Mouse (Mus musculus) heart, embryonic 11.5 days (tissue): Measurements from ENCODE around the gene Pafah1b2. TPM values are rescaled to one million over a fixed set of nuclear protein-coding genes. Genes with fewer than 3 reads are reported as not detected.

Experiments used
- ATAC-seq: fragments of 200-750 bp; cut with Nextera tagmentation; replicated peaks from 2 replicates; pipeline ENCODE4 v1.8.0; 2017; ENCODE audit warnings: moderate library complexity; ENCODE audit not compliant: insufficient number of reproducible peaks, low FRiP score, low TSS enrichment
- H3K27ac ChIP-seq: fragments of 300-500 bp; sonication (generic); 2 replicates; pipeline ENCODE4 v1.5.1; 2014; ENCODE audit warnings: mild to moderate bottlenecking, low read depth, low read length
- H3K27me3 ChIP-seq: fragments of 300-500 bp; sonication (generic); 2 replicates; pipeline ENCODE4 v1.6.1; 2014; ENCODE audit warnings: mild to moderate bottlenecking, low read length, mixed read lengths; ENCODE audit not compliant: control insufficient read depth, insufficient read depth
- H3K36me3 ChIP-seq: fragments of 300-500 bp; sonication (generic); 2 replicates; pipeline ENCODE4 v1.6.1; 2014; ENCODE audit warnings: mild to moderate bottlenecking, low read length, moderate library complexity, mixed read lengths; ENCODE audit not compliant: control insufficient read depth, insufficient read depth
- H3K4me1 ChIP-seq: fragments of 300-500 bp; sonication (generic); 2 replicates; pipeline ENCODE4 v1.6.1; 2014; ENCODE audit warnings: low read length; ENCODE audit not compliant: control insufficient read depth, insufficient read depth
- H3K4me2 ChIP-seq: fragments of 300-500 bp; sonication (generic); 2 replicates; pipeline ENCODE4 v1.6.1; 2014; ENCODE audit warnings: mild to moderate bottlenecking, moderate library complexity
- H3K4me3 ChIP-seq: fragments of 300-500 bp; sonication (generic); 2 replicates; pipeline ENCODE4 v1.5.1; 2014; ENCODE audit warnings: low read depth, low read length
- H3K9ac ChIP-seq: fragments of 300-500 bp; sonication (generic); 2 replicates; pipeline ENCODE4 v1.6.1; 2014; ENCODE audit warnings: mild to moderate bottlenecking, low read depth, low read length, moderate library complexity
- H3K9me3 ChIP-seq: fragments of 300-500 bp; sonication (generic); replicated peaks from 2 replicates; pipeline ENCODE4 v1.6.1; 2016; ENCODE audit warnings: low read length; ENCODE audit not compliant: control insufficient read depth
- WGBS: fragments of 180-500 bp; shearing (Covaris S2); extraction: QIAGEN DNeasy Blood & Tissue Kit; methylation state at CpG from one replicate; pipeline ENCODE4 v1.1.7; 2014; ENCODE audit not compliant: insufficient replicate concordance; 5-methylcytosine and 5-hydroxymethylcytosine counted together
- polyA plus RNA-seq: library from polyadenylated mRNA; unstranded; fragments of >200 nt; fragmentation: Nextera tagmentation; extraction: Ambion mirVana; gene quantifications from 2 replicates; pipeline ENCODE4 v1.2.1, GENCODE M21; 2014

Pafah1b2 gene
- polyA plus RNA-seq, 1 experiment from 2014 or later: 155 TPM

- 89% methylated on average over 8 of the region's 8 CpGs for WGBS
- Histone ChIP-seq H3K4me1 (no peaks in the 10 kb centered on the region), H3K27me3 (no peaks in the 10 kb centered on the region), H3K4me3 (no peak overlapping the region), H3K4me2 (no peak overlapping the region), H3K36me3 (no peaks in the 10 kb centered on the region), H3K27ac (no peak overlapping the region), H3K9me3 (no peaks in the 10 kb centered on the region), H3K9ac (no peak overlapping the region)
- no peak for ATAC-seq
Observed at GRCm38 (mm10) chr9:46043626-46044025, 31.1 kb upstream of the Pafah1b2 start.

DNA sequence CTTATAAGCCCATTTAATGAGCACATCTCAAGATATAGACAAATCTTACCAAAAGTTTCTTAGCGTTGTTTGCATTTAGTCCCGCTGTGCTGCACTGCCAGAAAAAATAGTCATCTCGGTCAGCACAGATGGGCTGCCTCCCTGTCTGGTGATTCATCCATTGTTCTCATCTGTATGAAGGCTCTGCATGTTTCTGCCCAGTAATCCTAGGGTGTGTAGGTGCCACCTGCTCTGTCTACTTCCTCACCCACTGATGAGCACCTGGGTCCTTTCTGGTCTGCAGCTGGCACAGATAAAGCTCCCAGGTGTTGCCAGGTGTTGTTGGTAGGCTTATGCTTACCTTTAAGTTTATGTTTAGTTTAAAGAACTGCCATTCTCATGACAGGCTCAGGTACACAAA is 29.9 kb upstream of the Pafah1b2 start:
- H3K36me3 ChIP-seq: no peaks in the 10 kb centered on the region
- no peaks in the 10 kb centered on the region for H3K9me3 ChIP-seq
- H3K4me3 ChIP-seq: no peak overlapping the region
- H3K27ac ChIP-seq: no peak overlapping the region
- ATAC-seq: no peak
- no peaks in the 10 kb centered on the region for H3K27me3 ChIP-seq
- H3K4me2 ChIP-seq: no peak overlapping the region
- H3K4me1 ChIP-seq: no peaks in the 10 kb centered on the region
- WGBS: 85% methylated on average over 3 of the region's 3 CpGs
- no peak overlapping the region for H3K9ac ChIP-seq

DNA sequence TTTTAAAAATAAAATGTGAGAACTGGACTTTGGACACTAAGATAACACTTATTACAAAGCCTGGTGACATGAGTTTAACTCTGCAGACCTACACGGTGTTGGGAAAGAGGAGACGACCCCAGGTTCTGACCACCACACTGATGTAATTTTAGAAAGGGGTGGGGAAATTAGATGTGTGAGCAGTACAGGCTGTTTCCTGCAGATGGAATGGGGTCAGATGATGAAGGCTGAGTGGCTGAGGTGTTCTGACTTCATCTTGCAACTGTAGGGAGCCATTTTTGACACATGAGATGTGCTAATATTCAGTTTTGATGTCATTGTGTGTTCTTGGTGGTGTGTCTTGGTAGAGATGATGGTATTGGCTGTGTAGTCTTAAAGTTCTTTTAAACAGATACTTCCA is 28.7 kb upstream of the Pafah1b2 start:
- H3K36me3 ChIP-seq: no peaks in the 10 kb centered on the region

GRCm38 (mm10) chr9:46038786-46039185 is 26.3 kb upstream of the Pafah1b2 start:
- Histone ChIP-seq H3K9me3 (no peaks in the 10 kb centered on the region), H3K27me3 (no peaks in the 10 kb centered on the region), H3K4me1 (peaks cover 8% of the 10 kb centered on the region; the same call in 1 of the 2 replicates), H3K4me3 (no peak overlapping the region), H3K27ac (no peak overlapping the region), H3K4me2 (no peak overlapping the region), H3K9ac (no peak overlapping the region), H3K36me3 (no peaks in the 10 kb centered on the region)
- no peak for ATAC-seq
- WGBS: 87% methylated on average over 13 of the region's 13 CpGs

More for the DNA sequence above, 28.7 kb upstream of the Pafah1b2 start:
- Histone ChIP-seq H3K4me2 (no peak overlapping the region), H3K9me3 (no peaks in the 10 kb centered on the region), H3K4me1 (no peaks in the 10 kb centered on the region), H3K27ac (no peak overlapping the region), H3K4me3 (no peak overlapping the region), H3K9ac (no peak overlapping the region), H3K27me3 (no peaks in the 10 kb centered on the region)
- ATAC-seq: no peak
- WGBS: 72% methylated on average over 2 of the region's 2 CpGs

GRCm38 (mm10) chr9:46036881-46037280 is 24.4 kb upstream of the Pafah1b2 start:
- H3K4me1 ChIP-seq: peaks cover 23% of the 10 kb centered on the region
- ATAC-seq: no peak
- H3K4me3 ChIP-seq: no peak overlapping the region
- no peak overlapping the region for H3K9ac ChIP-seq
- H3K4me2 ChIP-seq: no peak overlapping the region
- no peaks in the 10 kb centered on the region for H3K9me3 ChIP-seq
- H3K36me3 ChIP-seq: no peaks in the 10 kb centered on the region
- H3K27me3 ChIP-seq: no peaks in the 10 kb centered on the region
- whole genome bisulfite sequencing: 95% methylated on average over 8 of the region's 8 CpGs
- no peak overlapping the region for H3K27ac ChIP-seq

DNA sequence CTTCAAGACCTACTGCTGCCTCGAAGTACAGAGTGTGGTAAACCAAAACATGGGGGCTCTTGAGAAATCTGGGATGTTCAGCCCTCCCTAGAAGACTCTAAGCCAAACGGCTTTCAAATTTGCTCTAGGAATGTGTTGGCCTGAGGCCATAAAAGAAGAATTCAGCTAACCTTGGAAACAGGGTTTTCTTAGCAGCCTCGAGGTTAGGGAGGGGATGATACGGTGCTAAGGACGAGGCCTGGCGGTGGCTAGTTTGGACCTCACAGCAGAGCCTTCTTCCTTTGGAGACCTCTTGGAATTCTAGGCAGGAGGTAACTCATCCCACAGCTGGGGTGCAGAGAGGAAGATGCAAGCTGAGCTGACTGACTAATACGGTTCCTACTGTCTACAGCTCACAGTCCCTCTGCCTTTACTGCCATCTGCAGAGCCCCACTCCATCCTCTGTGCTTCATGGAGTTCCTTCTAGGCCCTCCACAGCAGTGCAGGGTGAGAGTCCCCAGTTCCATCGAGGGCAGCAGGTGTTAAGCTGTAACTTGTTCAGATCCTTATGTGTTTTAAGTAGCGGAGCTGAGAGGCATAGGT is 22.9 kb upstream of the Pafah1b2 start:
- Histone ChIP-seq H3K27me3 (no peaks in the 10 kb centered on the region), H3K4me1 (peaks cover 31% of the 10 kb centered on the region), H3K9ac (no peak overlapping the region), H3K4me3 (no peak overlapping the region), H3K9me3 (no peaks in the 10 kb centered on the region), H3K27ac (no peak overlapping the region), H3K4me2 (no peak overlapping the region), H3K36me3 (no peaks in the 10 kb centered on the region)
- 73% methylated on average over 9 of the region's 9 CpGs for WGBS
- ATAC-seq: no peak

GRCm38 (mm10) chr9:46033862-46034261 is 21.4 kb upstream of the Pafah1b2 start:
- Histone ChIP-seq H3K4me1 (peaks cover 34% of the 10 kb centered on the region), H3K9me3 (no peaks in the 10 kb centered on the region), H3K27ac (no peak overlapping the region), H3K4me3 (no peak overlapping the region), H3K27me3 (no peaks in the 10 kb centered on the region), H3K4me2 (no peak overlapping the region), H3K36me3 (no peaks in the 10 kb centered on the region), H3K9ac (no peak overlapping the region)
- 74% methylated on average over 3 of the region's 3 CpGs for WGBS
- no peak for ATAC-seq

DNA sequence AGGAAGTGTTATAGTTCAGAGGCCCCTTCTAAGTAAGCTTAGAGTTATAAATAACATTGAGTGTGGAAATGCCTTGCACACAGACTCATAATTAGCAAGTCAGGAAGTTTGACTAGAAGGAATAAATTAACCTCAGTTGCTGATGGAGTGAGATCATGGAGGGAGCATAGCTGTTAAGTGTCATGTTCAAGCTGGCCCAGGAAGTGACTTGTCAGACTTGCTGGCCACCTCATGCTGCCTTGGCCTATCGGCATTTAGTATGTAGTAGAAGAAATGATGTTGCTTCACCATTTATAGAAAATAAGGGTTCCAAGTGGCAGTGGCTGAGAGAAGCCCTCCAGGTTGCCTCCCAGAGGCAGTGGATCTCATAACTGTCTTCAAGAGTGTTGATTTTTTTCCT is 20.6 kb upstream of the Pafah1b2 start:
- Histone ChIP-seq H3K27ac (no peak overlapping the region), H3K4me1 (peaks cover 34% of the 10 kb centered on the region), H3K9ac (no peak overlapping the region)

GRCm38 (mm10) chr9:46032190-46032589 is 19.7 kb upstream of the Pafah1b2 start:
- Histone ChIP-seq H3K9ac (no peak overlapping the region), H3K4me2 (no peak overlapping the region)
- 56% methylated on average over 6 of the region's 6 CpGs for WGBS

More for the DNA sequence above, 20.6 kb upstream of the Pafah1b2 start:
- Histone ChIP-seq H3K4me2 (no peak overlapping the region), H3K36me3 (no peaks in the 10 kb centered on the region), H3K4me3 (no peak overlapping the region), H3K27me3 (no peaks in the 10 kb centered on the region), H3K9me3 (no peaks in the 10 kb centered on the region)
- WGBS: 55% methylated on average over 1 of the region's 1 CpGs
- ATAC-seq: no peak

More at GRCm38 (mm10) chr9:46032190-46032589, 19.7 kb upstream of the Pafah1b2 start:
- H3K27me3 ChIP-seq: no peaks in the 10 kb centered on the region
- no peak overlapping the region for H3K27ac ChIP-seq
- H3K4me3 ChIP-seq: no peak overlapping the region
- H3K4me1 ChIP-seq: peaks cover 34% of the 10 kb centered on the region
- H3K36me3 ChIP-seq: no peaks in the 10 kb centered on the region
- ATAC-seq: no peak
- H3K9me3 ChIP-seq: no peaks in the 10 kb centered on the region
